Mouse (Mus musculus) gastrocnemius, postnatal 14 days (tissue): ENCODE measurements around the gene Pde4dip. TPM values are rescaled to one million over a fixed set of nuclear protein-coding genes. Genes with fewer than 3 reads are reported as not detected.

Source experiments
- microRNA-seq, 2 experiments: library from miRNA; unstranded; fragments of <30 nt; microRNA quantifications; one replicate each; pipeline ENCODE4 v1.2.0; 2021
- total RNA-seq, 2 experiments: library from RNA; stranded (reverse); gene quantifications; 2 replicates each; pipeline ENCODE4 v1.2.3; 2021

The Pde4dip gene
- total RNA-seq, 2 experiments from 2014 or later, result 1,779 to 1,961 TPM

Small RNAs within 50 kb of the gene (microRNA-seq; reads per million reads assigned to microRNA genes)
- gene Mir7225, result 0 reads per million in 2 experiments

Other genes starting within 250 kb of the Pde4dip start
- 10 to 100 TPM; 65.3 to 69.8 TPM for gene Prkab2, start 230.5 kb downstream of the Pde4dip start, total RNA-seq
- gene Gm17651, start 214.0 kb downstream of the Pde4dip start, total RNA-seq, result not detected
- gene Sec22b, start 12.5 kb upstream of the Pde4dip start, total RNA-seq, result 10 to 100 TPM; 30.6 to 31.4 TPM
- gene Notch2, start 124.8 kb upstream of the Pde4dip start, total RNA-seq, result 10 to 100 TPM; 19.0 to 21.1 TPM